9 mouse cellular contexts compared by ENCODE assay signal in genomic region chr2:25468962-25469915, GRCm38 (mm10). TPM values are rescaled to one million over a fixed set of nuclear protein-coding genes. Genes with fewer than 3 reads are reported as not detected.
A peak's percentile ranks its signal among the peaks of the same experiment; 100 is the strongest.
DNase-seq lines count a peak whose midpoint lies in the region; ATAC-seq lines count a peak whose summit lies in the region.
"Had no signal": no experiment of that assay in that cellular context is flagged by ENCODE, and none has a peak within 500 bp of the region (broad histone marks: within the 10 kb centered on the region; RNA-seq: fewer than 3 reads in every experiment).

No protein-coding gene starts in this region.

- peak overlapping the region; percentile 73 for H3K27ac ChIP-seq in forebrain, embryonic 13.5 days
- H3K27ac ChIP-seq in forebrain, embryonic 10.5 days: no peak overlapping the region; the same call in 1 of the 2 replicates
- H3K27ac ChIP-seq in forebrain, embryonic 16.5 days (ENCODE audit: low read length): peak overlapping the region; percentile 9; the same call in 1 of the 2 replicates
- H3K27ac ChIP-seq in liver, embryonic 11.5 days (ENCODE audit: low read depth, low read length): no peak overlapping the region
- H3K27ac ChIP-seq: limb, embryonic 13.5 days had no signal

- H3K9ac ChIP-seq in forebrain, embryonic 13.5 days: peak overlapping the region; percentile 34; the same call in 1 of the 2 replicates
- no peak overlapping the region for H3K9ac ChIP-seq in forebrain, embryonic 16.5 days (replicated peaks; ENCODE audit: low read depth, low read length)
- no peak overlapping the region for H3K9ac ChIP-seq in liver, embryonic 11.5 days (ENCODE audit: low read depth, low read length)
- H3K9ac ChIP-seq: limb, embryonic 13.5 days had no signal

- DNase-seq in forebrain, embryonic 10.5 days (ENCODE audit: extremely low spot score, low spot score): no peak
- DNase-seq in Muller cell, postnatal 12 days (ENCODE audit: inconsistent ontology term): peak; percentile 83
- peak; percentile 73 for DNase-seq in kidney, postnatal 10 days
- DNase-seq in right cerebral cortex, postnatal 10 days (ENCODE audit: low spot score in 2 of 2): peak; percentile 61 to 62
- DNase-seq in liver, embryonic 11.5 days (ENCODE audit: low spot score): no peak

- 72% methylated on average over 10 of the region's 10 CpGs for WGBS in forebrain, embryonic 13.5 days
- WGBS in forebrain, embryonic 10.5 days: 78% methylated on average over 10 of the region's 10 CpGs
- 71% methylated on average over 10 of the region's 10 CpGs for WGBS in forebrain, embryonic 16.5 days
- 78% methylated on average over 10 of the region's 10 CpGs for WGBS in liver, embryonic 11.5 days

- H3K4me1 ChIP-seq in forebrain, embryonic 13.5 days: peaks cover 23% of the 10 kb centered on the region
- peaks cover 31% of the 10 kb centered on the region for H3K4me1 ChIP-seq in forebrain, embryonic 10.5 days
- H3K4me1 ChIP-seq in forebrain, embryonic 16.5 days (replicated peaks; ENCODE audit: control insufficient read depth, insufficient read depth, low read length): peaks cover 8% of the 10 kb centered on the region; the same call in 1 of the 2 replicates
- H3K4me1 ChIP-seq in liver, embryonic 11.5 days (replicated peaks; ENCODE audit: control insufficient read depth, insufficient read depth, low read length): peaks cover 4% of the 10 kb centered on the region; the same call in 1 of the 2 replicates

- H3K36me3 ChIP-seq in forebrain, embryonic 13.5 days (ENCODE audit: poor library complexity, severe bottlenecking): no peaks in the 10 kb centered on the region
- no peaks in the 10 kb centered on the region for H3K36me3 ChIP-seq in forebrain, embryonic 10.5 days (replicated peaks)
- no peaks in the 10 kb centered on the region for H3K36me3 ChIP-seq in forebrain, embryonic 16.5 days (ENCODE audit: control insufficient read depth, insufficient read depth)
- no peaks in the 10 kb centered on the region for H3K36me3 ChIP-seq in liver, embryonic 11.5 days (ENCODE audit: control insufficient read depth, insufficient read depth, low read length)
- H3K36me3 ChIP-seq: limb, embryonic 13.5 days had no signal

- no peaks in the 10 kb centered on the region for H3K27me3 ChIP-seq in forebrain, embryonic 13.5 days
- no peaks in the 10 kb centered on the region; the same call in 1 of the 2 replicates for H3K27me3 ChIP-seq in forebrain, embryonic 10.5 days (ENCODE audit: poor library complexity, severe bottlenecking)
- no peaks in the 10 kb centered on the region for H3K27me3 ChIP-seq in forebrain, embryonic 16.5 days (replicated peaks; ENCODE audit: control insufficient read depth, insufficient read depth, low read length)
- H3K27me3 ChIP-seq in liver, embryonic 11.5 days (replicated peaks; ENCODE audit: control insufficient read depth, insufficient read depth, low read length): no peaks in the 10 kb centered on the region; the same call in 1 of the 2 replicates
- H3K27me3 ChIP-seq: limb, embryonic 13.5 days had no signal

- no peaks in the 10 kb centered on the region for H3K9me3 ChIP-seq in forebrain, embryonic 13.5 days (replicated peaks)
- no peaks in the 10 kb centered on the region for H3K9me3 ChIP-seq in forebrain, embryonic 10.5 days
- no peaks in the 10 kb centered on the region for H3K9me3 ChIP-seq in forebrain, embryonic 16.5 days (ENCODE audit: control insufficient read depth, low read length)
- no peaks in the 10 kb centered on the region for H3K9me3 ChIP-seq in liver, embryonic 11.5 days (ENCODE audit: control insufficient read depth, low read length)
- H3K9me3 ChIP-seq: limb, embryonic 13.5 days had no signal

- ATAC-seq in forebrain, embryonic 13.5 days: peak; percentile 67
- peak; percentile 63 for ATAC-seq in forebrain, embryonic 16.5 days
- no peak for ATAC-seq in liver, embryonic 11.5 days (replicated peaks; ENCODE audit: low FRiP score)
- no peak for ATAC-seq in granulocyte monocyte progenitor cell, adult 5-6 weeks (replicated peaks; ENCODE audit: poor library complexity, severe bottlenecking)

- 0 out of 2 replicates have a peak overlapping the region, but pooled peaks have one; percentile 10 for H3K4me2 ChIP-seq in forebrain, embryonic 13.5 days
- H3K4me2 ChIP-seq in forebrain, embryonic 16.5 days (ENCODE audit: low read length): no peak overlapping the region
- H3K4me2 ChIP-seq in liver, embryonic 11.5 days: no peak overlapping the region
- H3K4me2 ChIP-seq: limb, embryonic 13.5 days had no signal

- no peak overlapping the region for H3K4me3 ChIP-seq in forebrain, embryonic 13.5 days
- H3K4me3 ChIP-seq in forebrain, embryonic 10.5 days: no peak overlapping the region
- no peak overlapping the region for H3K4me3 ChIP-seq in forebrain, embryonic 16.5 days (replicated peaks; ENCODE audit: low read length)
- no peak overlapping the region for H3K4me3 ChIP-seq in liver, embryonic 11.5 days (ENCODE audit: low read depth, low read length)
- H3K4me3 ChIP-seq: limb, embryonic 13.5 days had no signal

RNA-seq across cellular contexts. Expression of gene Ptgds, which starts 0.6 kb away (rescaled TPM):
- polyA plus RNA-seq in forebrain, embryonic 13.5 days (2015; fragmentation: Nextera tagmentation; extraction: Ambion mirVana): 7.6 and 9.7 TPM in 2 replicates
- polyA plus RNA-seq in forebrain, embryonic 10.5 days (2016; fragmentation: Nextera tagmentation; extraction: Ambion mirVana): 0.31 TPM in 1 of 2 replicates, not detected in the other
- polyA plus RNA-seq in forebrain, embryonic 16.5 days (2015; fragmentation: Nextera tagmentation; extraction: Ambion mirVana): 212 and 217 TPM in 2 replicates
- polyA plus RNA-seq in liver, embryonic 11.5 days (2014; fragmentation: Nextera tagmentation; extraction: Ambion mirVana): not detected in 2 replicates
- total RNA-seq in granulocyte monocyte progenitor cell, adult 5-6 weeks (2014; fragmentation: Nextera tagmentation): 3.5 and 4.2 TPM in 2 replicates
- 0.93 TPM in 1 of 2 replicates, not detected in the other for total RNA-seq in granulocyte monocyte progenitor cell, adult 5-6 weeks (2017)

RNA-seq across cellular contexts. Expression of gene Paxx, which starts 8.3 kb away (rescaled TPM):
- polyA plus RNA-seq in forebrain, embryonic 13.5 days (2015; fragmentation: Nextera tagmentation; extraction: Ambion mirVana): 62.0 and 65.9 TPM in 2 replicates
- polyA plus RNA-seq in forebrain, embryonic 10.5 days (2016; fragmentation: Nextera tagmentation; extraction: Ambion mirVana): 12.4 and 15.5 TPM in 2 replicates
- polyA plus RNA-seq in forebrain, embryonic 16.5 days (2015; fragmentation: Nextera tagmentation; extraction: Ambion mirVana): 89.2 and 108 TPM in 2 replicates
- 9.2 and 14.3 TPM in 2 replicates for polyA plus RNA-seq in liver, embryonic 11.5 days (2014; fragmentation: Nextera tagmentation; extraction: Ambion mirVana)
- 29.1 and 39.4 TPM in 2 replicates for total RNA-seq in granulocyte monocyte progenitor cell, adult 5-6 weeks (2014; fragmentation: Nextera tagmentation)
- total RNA-seq in granulocyte monocyte progenitor cell, adult 5-6 weeks (2017): 20.2 and 32.5 TPM in 2 replicates

RNA-seq across cellular contexts. Expression of gene Clic3, which starts 12.6 kb away (rescaled TPM):
- 2.4 and 3.2 TPM in 2 replicates for polyA plus RNA-seq in forebrain, embryonic 13.5 days (2015; fragmentation: Nextera tagmentation; extraction: Ambion mirVana)
- polyA plus RNA-seq in forebrain, embryonic 10.5 days (2016; fragmentation: Nextera tagmentation; extraction: Ambion mirVana): 0.57 TPM in 2 replicates
- 2.4 and 4.6 TPM in 2 replicates for polyA plus RNA-seq in forebrain, embryonic 16.5 days (2015; fragmentation: Nextera tagmentation; extraction: Ambion mirVana)
- polyA plus RNA-seq in liver, embryonic 11.5 days (2014; fragmentation: Nextera tagmentation; extraction: Ambion mirVana): 0.21 TPM in 1 of 2 replicates, not detected in the other
- total RNA-seq in granulocyte monocyte progenitor cell, adult 5-6 weeks (2014; fragmentation: Nextera tagmentation): not detected in 2 replicates
- total RNA-seq in granulocyte monocyte progenitor cell, adult 5-6 weeks (2017): 1.4 TPM in 1 of 2 replicates, not detected in the other

RNA-seq across cellular contexts. Expression of gene Lcn12, which starts 24.5 kb away (rescaled TPM):
- not detected in 2 replicates for polyA plus RNA-seq in forebrain, embryonic 13.5 days (2015; fragmentation: Nextera tagmentation; extraction: Ambion mirVana)
- polyA plus RNA-seq in forebrain, embryonic 10.5 days (2016; fragmentation: Nextera tagmentation; extraction: Ambion mirVana): not detected in 2 replicates
- not detected in 2 replicates for polyA plus RNA-seq in forebrain, embryonic 16.5 days (2015; fragmentation: Nextera tagmentation; extraction: Ambion mirVana)
- polyA plus RNA-seq in liver, embryonic 11.5 days (2014; fragmentation: Nextera tagmentation; extraction: Ambion mirVana): not detected in 2 replicates
- not detected in 2 replicates for total RNA-seq in granulocyte monocyte progenitor cell, adult 5-6 weeks (2014; fragmentation: Nextera tagmentation)
- total RNA-seq in granulocyte monocyte progenitor cell, adult 5-6 weeks (2017): not detected in 2 replicates
- polyA plus RNA-seq: limb, embryonic 13.5 days had no signal

RNA-seq across cellular contexts. Expression of gene Fbxw5, which starts 31.3 kb away (rescaled TPM):
- polyA plus RNA-seq in forebrain, embryonic 13.5 days (2015; fragmentation: Nextera tagmentation; extraction: Ambion mirVana): 97.9 and 103 TPM in 2 replicates
- 90.7 and 93.9 TPM in 2 replicates for polyA plus RNA-seq in forebrain, embryonic 10.5 days (2016; fragmentation: Nextera tagmentation; extraction: Ambion mirVana)
- 133 and 156 TPM in 2 replicates for polyA plus RNA-seq in forebrain, embryonic 16.5 days (2015; fragmentation: Nextera tagmentation; extraction: Ambion mirVana)
- 63.3 and 63.6 TPM in 2 replicates for polyA plus RNA-seq in liver, embryonic 11.5 days (2014; fragmentation: Nextera tagmentation; extraction: Ambion mirVana)
- total RNA-seq in granulocyte monocyte progenitor cell, adult 5-6 weeks (2014; fragmentation: Nextera tagmentation): 30.4 and 55.0 TPM in 2 replicates
- total RNA-seq in granulocyte monocyte progenitor cell, adult 5-6 weeks (2017): 23.9 and 31.4 TPM in 2 replicates

Comparison
In these comparisons a context has a peak if more than half of its experiments do, and no peak if none do; other contexts are left out.
1. H3K27ac ChIP-seq: peak in forebrain, embryonic 13.5 days (single experiment) and forebrain, embryonic 16.5 days (single experiment); none in forebrain, embryonic 10.5 days (single experiment) and liver, embryonic 11.5 days (single experiment).
2. RNA of gene Ptgds, which starts 0.6 kb away (polyA plus RNA-seq): 212 to 217 TPM in forebrain, embryonic 16.5 days; 7.6 to 9.7 TPM in forebrain, embryonic 13.5 days, 0.31 TPM in forebrain, embryonic 10.5 days and not detected in liver, embryonic 11.5 days; every median in the first group is over 10 times any median in the second.
3. ATAC-seq: peak in forebrain, embryonic 13.5 days (single experiment) and forebrain, embryonic 16.5 days (single experiment); none in liver, embryonic 11.5 days (single experiment) and granulocyte monocyte progenitor cell, adult 5-6 weeks (single experiment).
4. DNase-seq: peak in Muller cell, postnatal 12 days (single experiment), kidney, postnatal 10 days (single experiment) and right cerebral cortex, postnatal 10 days (2 of 2); none in forebrain, embryonic 10.5 days (single experiment) and liver, embryonic 11.5 days (single experiment).